Mouse (Mus musculus): ENCODE data around the gene Prkn. TPM values are rescaled to one million over a fixed set of nuclear protein-coding genes. Genes with fewer than 3 reads are reported as not detected.

Gene Prkn
- total and polyA plus RNA-seq, 3 experiments, result 0.39 to 0.50 TPM; not detected in 1

DNA sequence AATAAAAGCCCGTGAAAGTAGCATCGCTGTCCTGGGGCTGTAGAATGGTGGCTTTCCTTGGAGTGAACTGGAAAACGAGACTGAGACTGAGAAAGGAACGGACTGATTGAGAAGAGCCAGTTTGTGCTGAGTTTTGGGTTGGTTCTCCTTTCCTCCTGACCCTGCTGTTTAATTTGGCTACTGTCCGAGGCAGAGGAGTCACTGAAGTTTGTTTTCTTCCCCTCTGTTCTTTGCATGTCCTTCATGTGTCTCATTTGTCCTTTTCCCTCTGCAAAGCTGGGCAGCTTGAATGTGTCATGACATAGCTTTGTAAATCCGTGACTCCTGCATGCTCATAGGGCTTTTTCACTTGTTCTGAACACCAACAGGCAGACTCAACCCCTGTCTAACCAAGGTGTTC is 249.2 kb downstream of the Prkn start:
- Histone ChIP-seq H3K4me3 (ENCODE audit: control insufficient read depth in 1 of 2, insufficient read depth in 1 of 2, low read depth in 2 of 2, low read length in 2 of 2) (no peak overlapping the region), H3K36me3 (ENCODE audit: control insufficient read depth in 1 of 2, insufficient read depth in 2 of 2, low read length in 2 of 2) (no peaks in the 10 kb centered on the region), H3K27ac (ENCODE audit: control insufficient read depth, low read depth, low read length) (no peak overlapping the region), H3K79me2 (ENCODE audit: control insufficient read depth, insufficient read depth, low read length, poor library complexity) (no peaks in the 10 kb centered on the region), H3K27me3 (ENCODE audit: control insufficient read depth in 1 of 2, insufficient read depth in 2 of 2, low read length in 2 of 2) (no peaks in the 10 kb centered on the region), H3K9me3 (replicated peaks; ENCODE audit: insufficient read depth, low read length) (no peaks in the 10 kb centered on the region), H3K9ac (ENCODE audit: control insufficient read depth, low read depth, low read length, poor library complexity, severe bottlenecking) (no peak overlapping the region), H3K4me1 (ENCODE audit: control insufficient read depth in 1 of 2, insufficient read depth in 2 of 2, low read length in 2 of 2) (no peaks in the 10 kb centered on the region)
- no peak for DNase-seq (ENCODE audit: low read depth, low spot score)
- TF ChIP-seq BHLHE40 (IDR thresholded peaks at IDR 0.05; ENCODE audit: borderline replicate concordance, low read depth, low read length) (no peak), NRF1 (IDR thresholded peaks at IDR 0.05; ENCODE audit: insufficient read depth, low read depth, low read length, poor library complexity, severe bottlenecking) (no peak), ZC3H11A (IDR thresholded peaks at IDR 0.05; ENCODE audit: low read depth, low read length) (no peak), TBP (IDR thresholded peaks at IDR 0.05; ENCODE audit: low read depth, low read length) (no peak), POLR2AphosphoS5 (IDR thresholded peaks at IDR 0.05; ENCODE audit: borderline replicate concordance, low read depth, low read length) (no peak), CHD2 (IDR thresholded peaks at IDR 0.05; ENCODE audit: low read length) (no peak), CTCF (IDR thresholded peaks at IDR 0.05 in 2 of 3, conservative IDR thresholded peaks at IDR 0.05 in 1 of 3; ENCODE audit: control insufficient read depth in 1 of 3, insufficient read depth in 1 of 3, low read depth in 2 of 3, low read length in 3 of 3, poor library complexity in 1 of 3, severe bottlenecking in 1 of 3) (no peak), ETS1 (IDR thresholded peaks at IDR 0.05; ENCODE audit: low read depth, low read length) (no peak), RCOR1 (IDR thresholded peaks at IDR 0.05; ENCODE audit: low read depth, low read length) (no peak), RAD21 (IDR thresholded peaks at IDR 0.05; ENCODE audit: low read depth, low read length) (no peak), TAL1 (IDR thresholded peaks at IDR 0.05; ENCODE audit: low read length) (no peak), USF1 (IDR thresholded peaks at IDR 0.05; ENCODE audit: low read depth, low read length) (no peak), TCF12 (IDR thresholded peaks at IDR 0.05; ENCODE audit: low read depth, low read length) (no peak), MYC (IDR thresholded peaks at IDR 0.05; ENCODE audit: low read depth, low read length) (no peak), UBTF (IDR thresholded peaks at IDR 0.05; ENCODE audit: borderline replicate concordance, insufficient read depth, low read depth, low read length) (no peak), ELF1 (IDR thresholded peaks at IDR 0.05; ENCODE audit: low read depth, low read length) (no peak), ZMIZ1 (IDR thresholded peaks at IDR 0.05; ENCODE audit: low read depth, low read length) (no peak), NELFE (IDR thresholded peaks at IDR 0.05; ENCODE audit: low read depth, low read length) (no peak), POLR2A (IDR thresholded peaks at IDR 0.05; ENCODE audit: control insufficient read depth in 1 of 2, insufficient read depth in 1 of 2, low read depth in 1 of 2, low read length in 2 of 2, poor library complexity in 1 of 2) (no peak)

GRCm38 (mm10) chr17:11092900-11093299 is 252.7 kb downstream of the Prkn start:
- Histone ChIP-seq H3K9ac (ENCODE audit: control insufficient read depth, low read depth, low read length, poor library complexity, severe bottlenecking) (no peak overlapping the region), H3K4me3 (ENCODE audit: control insufficient read depth in 1 of 2, insufficient read depth in 1 of 2, low read depth in 2 of 2, low read length in 2 of 2) (no peak overlapping the region), H3K36me3 (ENCODE audit: control insufficient read depth in 1 of 2, insufficient read depth in 2 of 2, low read length in 2 of 2) (no peaks in the 10 kb centered on the region), H3K27ac (ENCODE audit: control insufficient read depth, low read depth, low read length) (no peak overlapping the region), H3K4me1 (ENCODE audit: control insufficient read depth in 1 of 2, insufficient read depth in 2 of 2, low read length in 2 of 2) (no peaks in the 10 kb centered on the region), H3K27me3 (ENCODE audit: control insufficient read depth in 1 of 2, insufficient read depth in 2 of 2, low read length in 2 of 2) (no peaks in the 10 kb centered on the region), H3K9me3 (replicated peaks; ENCODE audit: insufficient read depth, low read length) (no peaks in the 10 kb centered on the region), H3K79me2 (ENCODE audit: control insufficient read depth, insufficient read depth, low read length, poor library complexity) (no peaks in the 10 kb centered on the region)
- DNase-seq (ENCODE audit: low read depth, low spot score), result no peak
- TF ChIP-seq MAX (IDR thresholded peaks at IDR 0.05; ENCODE audit: low read length) (no peak), POLR2AphosphoS2 (IDR thresholded peaks at IDR 0.05; ENCODE audit: low read length) (no peak), MYB (IDR thresholded peaks at IDR 0.05; ENCODE audit: low read depth, low read length) (no peak), JUND (IDR thresholded peaks at IDR 0.05; ENCODE audit: low read depth, low read length) (no peak), UBTF (IDR thresholded peaks at IDR 0.05; ENCODE audit: borderline replicate concordance, insufficient read depth, low read depth, low read length) (no peak), USF2 (IDR thresholded peaks at IDR 0.05; ENCODE audit: borderline replicate concordance in 1 of 2, insufficient read depth in 1 of 2, low read depth in 1 of 2, low read length in 2 of 2) (no peak), CHD1 (IDR thresholded peaks at IDR 0.05; ENCODE audit: low read depth, low read length) (no peak), MEF2A (IDR thresholded peaks at IDR 0.05; ENCODE audit: extremely low read depth, insufficient replicate concordance, low read depth, low read length, poor library complexity, severe bottlenecking) (no peak), CTCF (IDR thresholded peaks at IDR 0.05 in 2 of 3, conservative IDR thresholded peaks at IDR 0.05 in 1 of 3; ENCODE audit: control insufficient read depth in 1 of 3, insufficient read depth in 1 of 3, low read depth in 2 of 3, low read length in 3 of 3, poor library complexity in 1 of 3, severe bottlenecking in 1 of 3) (no peak), ELF1 (IDR thresholded peaks at IDR 0.05; ENCODE audit: low read depth, low read length) (no peak), ETS1 (IDR thresholded peaks at IDR 0.05; ENCODE audit: low read depth, low read length) (no peak), TCF12 (IDR thresholded peaks at IDR 0.05; ENCODE audit: low read depth, low read length) (no peak), GATA1 (IDR thresholded peaks at IDR 0.05; ENCODE audit: low read depth, low read length) (no peak)

All from MEL (cell line).